Mouse (Mus musculus): ENCODE data around the gene Lyzl4.
"Not testable (repeated sequence)": the region's sequence is repeated elsewhere in the genome, so short reads cannot be mapped to it uniquely, and the experiment has no call there.

Lyzl4 gene

DNA sequence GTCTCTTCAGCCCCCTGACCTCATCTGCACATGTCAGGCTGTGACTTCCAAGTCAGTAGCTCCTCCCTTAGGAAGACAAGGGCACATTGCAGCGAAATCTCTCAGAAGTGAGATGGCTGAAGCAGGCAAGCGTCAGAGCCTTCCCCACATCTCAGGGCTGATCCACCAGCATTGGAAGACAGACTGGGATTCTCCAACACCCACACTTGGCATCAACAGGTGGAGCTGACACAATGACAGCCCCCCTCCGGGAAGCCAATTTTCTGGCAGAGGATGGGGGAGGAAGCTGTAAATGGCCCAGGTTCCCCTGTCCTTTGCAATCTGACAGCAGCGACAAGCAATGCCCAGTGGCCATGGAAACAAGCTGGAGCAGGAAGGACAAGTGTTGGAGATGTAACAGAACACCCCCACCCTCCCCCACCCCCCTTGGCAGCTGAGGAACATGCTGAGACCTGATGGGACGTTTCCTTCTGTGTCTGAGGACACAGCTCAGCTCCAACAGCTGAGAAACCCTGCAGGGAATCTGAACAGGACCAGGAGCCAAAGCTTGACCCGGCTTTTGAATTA, 41.0 kb downstream of the Lyzl4 start:
- in situ Hi-C loops (cut with MboI) = no loop called here

DNA sequence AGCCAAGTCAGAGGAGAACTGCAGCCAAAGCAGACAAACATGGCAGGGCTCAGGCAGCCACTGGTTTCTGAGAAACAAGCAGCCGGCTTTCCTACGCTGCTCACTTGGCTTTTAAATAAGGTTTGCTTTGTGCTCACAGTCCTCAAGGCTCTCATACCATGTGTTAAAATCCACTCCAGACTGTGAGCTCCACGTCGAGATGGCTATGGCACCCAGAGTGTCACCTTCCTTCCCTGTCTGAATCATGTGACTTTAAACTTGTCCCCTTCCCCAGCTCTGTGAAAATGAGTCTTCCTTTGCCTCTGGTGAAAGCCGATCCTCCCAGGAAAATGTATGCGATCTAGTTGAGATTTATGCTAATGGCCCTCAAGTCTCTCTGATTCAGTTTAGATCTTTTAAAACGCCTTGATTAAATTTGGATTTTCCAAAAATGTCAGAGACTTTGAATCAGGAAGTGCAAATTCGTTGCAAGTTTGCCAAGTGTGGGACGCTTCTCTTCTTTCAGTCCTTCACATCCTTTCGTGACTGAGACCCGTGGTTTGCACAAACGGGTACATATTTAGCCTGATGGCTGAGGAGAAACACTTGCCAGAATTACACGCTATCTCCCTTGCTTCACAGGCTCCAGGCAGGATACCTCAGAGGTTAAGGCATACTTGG, 41.6 kb downstream of the Lyzl4 start:
- in situ Hi-C loops (cut with MboI) = no loop called here

DNA sequence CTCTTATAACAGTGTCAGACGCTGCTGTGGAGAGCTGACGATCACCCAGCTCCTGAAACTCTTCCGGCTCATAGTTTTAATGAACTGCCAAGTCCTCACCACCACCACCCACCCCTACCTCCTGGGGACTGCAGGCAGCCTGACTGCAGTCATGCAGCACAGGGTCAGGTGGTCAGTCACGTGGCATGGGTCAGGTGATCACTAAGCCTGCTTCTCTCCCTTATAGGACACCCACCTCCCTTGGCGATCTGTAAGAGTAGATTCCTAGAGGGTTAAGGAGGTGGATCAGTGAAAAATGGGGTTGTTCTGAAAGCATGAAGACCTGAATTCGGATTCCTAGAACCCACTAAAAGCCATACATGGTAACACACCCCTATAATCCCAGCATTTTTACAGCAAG, 42.3 kb downstream of the Lyzl4 start:
- in situ Hi-C loops (cut with MboI) = no loop called here

DNA sequence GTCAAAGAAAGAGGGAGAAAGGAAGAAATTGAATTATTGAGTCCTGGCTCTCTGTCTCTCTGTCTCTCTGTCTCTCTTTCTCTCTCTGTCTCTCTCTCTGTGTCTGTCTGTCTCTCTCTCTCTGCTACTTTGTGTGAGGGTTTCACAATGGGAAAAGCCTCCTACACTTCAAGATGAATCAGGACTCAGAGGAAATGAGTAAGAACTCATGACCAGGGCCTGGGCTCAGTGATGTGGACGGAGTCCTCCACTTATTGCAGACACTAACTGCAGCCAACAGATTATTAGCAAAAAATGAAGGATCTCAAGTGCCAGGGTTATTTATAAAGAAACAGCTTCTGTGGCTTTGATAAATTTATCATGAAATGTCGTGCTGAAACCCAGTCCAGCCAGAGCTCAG, 43.8 kb downstream of the Lyzl4 start:
- in situ Hi-C loops (cut with MboI) = no loop called here

DNA sequence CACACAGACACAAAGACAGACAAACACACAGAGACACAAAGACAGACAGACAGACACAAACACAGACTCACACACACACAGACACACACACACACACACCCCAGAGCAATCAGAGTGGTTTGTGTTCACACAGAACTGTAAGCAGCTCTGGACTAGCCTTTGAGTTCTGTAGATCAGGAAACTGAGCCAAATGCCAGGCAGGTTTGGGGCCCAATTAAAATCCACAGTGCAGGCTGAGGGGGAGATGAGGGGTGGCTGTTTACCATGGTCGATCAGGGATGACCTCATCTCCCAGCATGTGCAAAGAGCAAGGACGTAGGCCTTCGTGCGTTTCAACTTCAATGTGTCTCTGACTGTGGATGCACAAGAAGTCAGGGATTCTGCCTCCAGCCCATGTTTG, 47.1 kb downstream of the Lyzl4 start:
- in situ Hi-C loops (cut with MboI) = no loop called here

DNA sequence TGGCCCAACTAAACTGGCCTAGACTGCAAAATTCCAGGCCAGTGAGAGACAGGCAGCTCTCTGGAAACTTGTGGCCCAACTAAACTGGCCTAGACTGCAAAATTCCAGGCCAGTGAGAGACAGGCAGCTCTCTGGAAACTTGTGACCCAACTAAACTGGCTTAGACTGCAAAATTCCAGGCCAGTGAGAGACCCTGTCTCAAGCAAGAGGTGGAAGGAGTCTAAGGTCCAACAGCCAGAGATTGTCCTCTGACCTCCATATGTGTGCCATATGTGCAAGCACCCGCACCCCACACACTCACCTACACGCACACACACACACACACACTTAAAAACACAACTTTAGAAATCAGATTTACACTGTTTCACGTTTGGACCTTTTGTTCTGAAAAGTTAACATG, 48.1 kb downstream of the Lyzl4 start:
- in situ Hi-C loops (cut with MboI) = not testable (repeated sequence)

DNA sequence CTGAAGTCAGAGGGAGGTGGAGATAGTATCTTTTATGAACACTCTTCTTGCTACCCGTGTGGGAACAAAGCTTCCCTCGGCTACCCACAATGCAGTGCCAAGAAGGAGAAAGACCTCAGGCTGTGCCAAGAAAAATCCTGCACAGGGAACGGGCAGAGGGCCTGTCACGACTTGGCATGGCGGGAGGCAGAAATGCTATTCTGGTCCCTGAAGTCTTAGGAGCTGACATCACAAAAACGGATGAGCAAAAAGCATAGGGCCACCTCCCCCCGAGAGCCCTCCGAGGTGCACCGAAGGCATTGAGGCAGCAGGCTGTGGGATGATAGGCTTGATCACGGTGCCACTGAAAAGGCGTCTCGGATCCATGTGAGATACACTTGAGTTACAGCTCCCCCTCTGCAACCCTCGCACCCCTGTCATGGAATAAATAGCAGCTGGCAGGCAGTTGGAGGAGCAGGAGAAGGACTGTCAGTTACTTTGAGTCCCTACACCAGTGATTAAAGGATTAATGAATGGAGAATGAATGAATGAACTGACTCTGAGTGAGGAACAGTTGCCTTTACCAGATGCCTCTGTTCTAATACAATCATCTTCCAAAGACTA, 48.8 kb downstream of the Lyzl4 start:
- in situ Hi-C loops (cut with MboI) = no loop called here

DNA sequence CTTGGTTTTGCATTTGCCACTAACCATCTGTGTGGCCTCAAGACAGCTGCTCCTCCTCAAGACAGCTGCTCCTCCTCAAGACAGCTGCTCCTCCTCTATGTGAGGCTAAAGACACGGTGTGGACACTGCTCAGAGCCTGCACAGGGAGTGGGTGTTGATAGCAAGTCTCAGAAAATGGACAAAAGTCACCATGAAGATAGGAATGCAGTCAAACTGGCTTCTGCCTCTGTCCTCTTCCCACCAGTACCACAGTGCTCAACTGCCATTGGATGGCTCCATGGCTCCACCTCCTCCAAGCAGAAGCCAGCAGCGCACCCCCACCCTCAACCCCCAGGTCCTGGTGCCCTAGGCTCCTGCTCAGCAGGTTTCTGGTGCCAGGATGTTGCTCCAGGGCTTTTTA, 52.4 kb downstream of the Lyzl4 start:
- in situ Hi-C loops (cut with MboI) = no loop called here

DNA sequence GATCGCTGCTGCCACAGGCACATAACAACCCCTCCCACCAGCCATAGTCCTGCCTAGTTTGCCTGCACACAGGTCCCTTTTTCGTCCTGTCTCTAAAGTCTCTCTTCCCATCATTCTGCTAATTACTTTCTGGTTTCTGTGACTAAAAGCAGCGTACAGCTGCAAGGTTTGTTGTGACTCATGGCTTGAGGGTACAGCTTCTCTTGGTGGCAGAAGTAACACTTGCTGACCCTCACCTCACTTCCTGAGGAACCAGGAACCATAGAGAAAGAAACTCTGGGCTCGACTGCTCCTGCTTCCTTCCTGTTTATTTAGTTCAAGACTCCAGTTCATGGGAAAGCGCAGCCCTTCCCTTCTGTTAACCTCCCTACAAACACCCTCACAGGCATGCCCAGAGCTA, 67.5 kb downstream of the Lyzl4 start:
- in situ Hi-C loops (cut with MboI) = no loop called here

DNA sequence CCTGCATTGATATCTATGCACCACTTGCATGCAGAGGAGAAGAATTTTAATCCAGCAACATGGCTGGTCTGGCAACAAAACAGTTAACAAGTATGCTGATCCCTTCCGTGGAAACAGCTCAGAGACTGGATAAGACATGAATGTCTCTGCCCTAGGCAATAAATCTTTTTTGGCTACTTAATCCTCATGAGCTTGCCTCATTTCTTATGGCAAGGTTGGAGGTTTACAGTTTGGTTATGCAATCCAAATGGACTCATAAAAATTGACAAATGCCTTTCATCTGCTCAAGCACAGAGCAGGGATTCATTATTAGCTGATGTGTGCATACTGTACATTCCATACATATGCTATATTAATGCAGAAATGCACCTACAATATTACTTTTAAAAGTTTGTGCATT, 73.4 kb downstream of the Lyzl4 start:
- in situ Hi-C loops (cut with MboI) = no loop called here

DNA sequence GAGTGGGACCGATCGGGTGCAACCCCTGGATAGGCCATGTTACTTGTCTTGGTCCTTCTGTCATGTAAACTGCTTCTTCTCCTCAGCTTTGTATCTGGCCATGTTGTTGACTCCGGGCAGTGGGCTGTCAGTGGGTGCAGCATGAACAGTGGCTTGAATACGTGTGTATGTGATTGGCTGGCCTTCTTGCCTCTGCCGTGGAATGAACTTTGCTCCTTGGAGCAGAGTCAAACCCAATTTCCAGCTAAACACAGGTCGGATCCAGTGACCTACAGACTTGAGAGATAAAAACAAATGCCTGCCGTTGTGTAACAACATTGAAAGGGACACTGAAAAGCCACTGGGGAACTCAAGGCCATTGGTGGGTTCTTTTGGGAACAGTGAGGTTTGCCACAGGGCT, 75.5 kb downstream of the Lyzl4 start:
- in situ Hi-C loops (cut with MboI) = no loop called here

DNA sequence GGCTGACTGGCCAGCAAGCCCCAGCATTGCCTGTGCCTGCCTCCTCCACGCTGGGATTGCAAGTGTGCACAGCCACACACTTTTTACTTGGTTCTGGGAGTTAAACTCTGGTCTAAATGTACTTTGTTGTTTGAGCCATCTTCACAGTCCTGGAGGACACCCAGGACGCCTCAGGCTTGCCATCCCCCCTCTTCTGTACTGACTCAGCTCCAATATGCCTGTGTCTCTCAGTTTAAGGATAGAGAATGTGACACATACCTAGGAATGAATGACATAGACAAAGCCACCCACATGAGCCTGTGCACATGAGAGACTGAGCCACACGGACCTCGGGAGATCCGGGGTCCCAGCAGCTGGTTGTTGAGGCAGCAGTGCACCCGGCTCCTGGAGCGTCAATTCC, 78.6 kb downstream of the Lyzl4 start:
- in situ Hi-C loops (cut with MboI) = no loop called here

DNA sequence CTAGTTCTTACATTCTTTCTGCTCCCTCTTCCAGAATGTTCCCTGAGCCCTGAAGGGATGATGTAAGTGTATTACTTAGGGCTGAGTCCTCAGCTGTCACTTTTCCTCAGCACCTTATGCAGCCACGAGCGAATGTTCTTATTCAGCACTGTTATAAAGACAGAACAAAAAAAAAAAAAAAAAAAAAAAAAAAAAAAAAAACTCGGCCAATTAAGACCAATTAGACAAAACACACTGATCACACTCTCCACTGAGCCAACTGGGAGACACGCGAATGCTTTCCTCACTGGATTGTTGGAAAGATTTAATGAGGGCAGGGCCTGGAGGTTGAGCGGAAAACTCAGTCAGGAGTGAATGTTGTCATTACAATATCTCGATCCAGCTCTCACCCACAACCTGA, 81.4 kb downstream of the Lyzl4 start:
- in situ Hi-C loops (cut with MboI) = no loop called here

DNA sequence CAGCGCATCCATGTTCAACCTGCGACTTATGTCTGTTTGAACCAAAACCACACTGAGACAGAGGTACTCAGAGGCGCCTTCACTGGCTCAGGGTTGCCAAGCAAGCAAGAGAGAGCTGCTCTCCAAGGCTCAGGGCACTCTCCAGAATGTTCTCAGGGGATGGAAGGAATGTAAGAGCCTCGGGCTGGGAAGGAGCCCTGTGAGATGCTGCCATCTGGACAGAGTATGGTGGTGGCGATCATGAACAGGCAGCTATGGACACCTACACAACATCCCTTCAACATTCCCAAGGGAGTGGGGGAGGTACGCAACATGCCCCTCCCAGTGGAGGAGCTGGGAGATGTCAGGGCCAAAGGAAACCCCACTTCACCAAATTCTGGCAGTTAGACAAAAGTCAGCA, 83.7 kb downstream of the Lyzl4 start:
- in situ Hi-C loops (cut with MboI) = no loop called here

DNA sequence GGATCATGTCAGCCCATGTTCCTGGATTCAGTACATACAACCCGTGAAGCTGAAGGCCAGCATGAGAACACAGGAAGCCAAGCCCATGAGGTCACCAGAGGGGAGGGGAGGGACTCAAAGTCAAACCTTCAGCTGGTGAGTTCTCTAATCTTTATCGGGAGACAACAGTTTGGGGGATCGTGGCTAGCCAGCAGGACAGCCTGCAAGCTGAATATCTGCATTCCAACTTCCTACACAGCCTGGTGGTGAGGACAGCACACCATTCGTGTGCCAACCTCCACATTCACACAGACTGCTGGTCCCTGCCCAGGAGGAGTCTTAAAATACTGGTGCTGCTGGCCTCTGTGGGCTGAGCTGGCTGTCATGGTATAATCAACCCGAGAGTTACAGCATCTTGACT, 85.0 kb downstream of the Lyzl4 start:
- in situ Hi-C loops (cut with MboI) = no loop called here

DNA sequence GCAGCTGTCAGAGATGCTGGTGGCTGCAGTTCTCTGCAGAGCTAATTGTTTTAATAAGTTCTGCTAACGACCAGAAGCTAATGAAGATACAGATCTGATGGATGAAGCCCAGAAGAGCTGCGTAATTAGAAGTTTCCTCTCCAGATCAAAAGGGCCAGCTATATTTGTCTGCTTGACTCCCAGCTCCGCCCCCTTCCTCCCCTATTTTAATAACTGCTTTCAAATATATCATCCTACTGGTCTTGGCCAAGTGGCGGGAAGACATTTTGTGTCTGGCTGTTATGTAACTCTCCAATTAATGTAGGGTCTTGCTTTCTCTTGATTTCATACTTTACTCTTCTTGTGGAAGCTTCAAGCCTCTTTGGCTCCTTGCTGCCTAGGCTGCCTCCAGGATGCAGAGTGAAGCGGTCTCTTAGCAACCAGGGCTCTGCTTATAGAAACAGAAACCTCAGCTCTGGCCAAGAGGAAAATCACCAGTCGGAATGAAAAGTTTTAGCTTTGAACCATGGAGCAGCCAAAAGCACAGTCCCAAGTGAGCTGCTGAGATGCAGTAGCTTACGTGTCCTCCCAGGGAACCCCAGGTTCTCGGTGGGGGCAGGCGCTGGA, 86.4 kb downstream of the Lyzl4 start:
- in situ Hi-C loops (cut with MboI) = no loop called here

DNA sequence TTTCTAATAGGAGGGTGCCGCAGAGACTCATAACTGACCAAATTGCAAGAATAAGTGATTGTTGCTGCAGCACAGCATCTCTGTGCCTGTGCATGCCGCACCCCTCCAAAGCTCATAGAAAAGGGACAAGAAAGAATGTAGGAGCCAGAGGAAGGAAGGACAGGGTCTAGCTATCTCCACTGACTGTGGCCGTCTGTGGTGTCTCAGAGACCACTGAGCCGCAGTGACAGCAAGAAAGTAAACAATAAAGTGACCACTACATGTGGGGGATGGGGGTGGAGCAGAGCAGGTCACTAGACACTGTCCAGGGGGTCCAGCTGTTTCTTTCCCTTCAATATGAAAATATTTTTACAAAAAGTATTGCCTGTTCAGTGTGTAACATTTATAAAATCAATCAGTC, 88.3 kb downstream of the Lyzl4 start:
- in situ Hi-C loops (cut with MboI) = no loop called here

DNA sequence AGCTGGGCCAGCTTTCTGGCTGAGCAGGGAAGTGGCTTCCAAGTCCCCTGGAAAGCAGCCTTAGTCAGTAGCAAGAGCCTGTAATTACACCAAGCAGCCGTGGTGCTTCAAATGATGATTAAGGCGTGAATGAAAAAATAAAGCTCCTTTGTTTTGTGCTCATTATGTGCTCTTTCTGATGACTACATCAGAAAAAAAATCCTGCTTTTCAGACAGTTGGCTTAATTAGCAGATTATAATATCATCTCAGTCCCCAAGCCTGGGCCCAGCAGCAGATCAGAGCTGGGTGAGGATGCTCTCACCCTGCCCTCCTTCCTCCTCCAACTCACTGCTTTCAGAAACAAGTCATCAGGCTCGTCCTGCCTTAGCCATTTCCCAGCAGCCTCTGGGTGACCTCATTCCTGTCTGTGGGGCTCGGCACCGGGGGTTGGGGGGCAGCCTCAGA, 91.5 kb downstream of the Lyzl4 start:
- in situ Hi-C loops (cut with MboI) = no loop called here

DNA sequence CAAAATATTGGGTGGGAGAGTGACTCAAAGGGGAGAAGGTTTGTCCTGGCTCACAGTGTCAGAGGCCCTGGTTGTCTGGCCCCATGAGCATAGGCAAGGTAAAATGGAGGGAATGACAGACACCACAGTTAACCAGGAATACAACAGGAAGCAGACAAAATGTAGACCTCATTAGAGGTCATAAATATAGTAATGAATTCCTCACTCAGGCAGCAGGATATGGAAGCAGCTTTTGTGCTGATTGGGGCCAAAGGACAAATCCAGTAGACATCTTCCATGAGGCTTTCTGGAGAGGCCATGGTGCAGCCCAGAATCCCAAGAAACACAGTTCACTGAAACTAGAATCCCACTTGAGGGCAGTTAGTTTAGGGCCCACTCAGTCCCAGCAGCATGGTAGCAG, 92.5 kb downstream of the Lyzl4 start:
- in situ Hi-C loops (cut with MboI) = no loop called here

DNA sequence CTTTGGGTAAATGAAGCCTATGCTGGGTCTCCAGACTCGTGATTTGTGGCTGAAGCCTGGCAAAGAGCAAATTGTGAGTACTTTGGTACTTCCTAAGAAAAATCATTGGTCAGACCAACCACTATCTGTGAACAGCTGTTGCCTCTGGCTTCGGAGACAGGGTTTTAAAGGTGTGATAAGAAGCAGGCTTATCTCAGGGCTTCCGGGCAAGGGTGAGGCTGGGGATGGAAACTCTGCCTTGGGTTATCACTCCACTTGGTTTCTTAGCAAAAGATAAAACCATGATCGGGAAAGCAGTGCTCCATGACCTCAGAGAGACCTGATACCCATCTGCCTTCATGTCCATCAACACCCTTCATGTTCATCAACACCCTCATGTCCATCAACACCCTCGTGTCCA, 92.9 kb downstream of the Lyzl4 start:
- in situ Hi-C loops (cut with MboI) = no loop called here

DNA sequence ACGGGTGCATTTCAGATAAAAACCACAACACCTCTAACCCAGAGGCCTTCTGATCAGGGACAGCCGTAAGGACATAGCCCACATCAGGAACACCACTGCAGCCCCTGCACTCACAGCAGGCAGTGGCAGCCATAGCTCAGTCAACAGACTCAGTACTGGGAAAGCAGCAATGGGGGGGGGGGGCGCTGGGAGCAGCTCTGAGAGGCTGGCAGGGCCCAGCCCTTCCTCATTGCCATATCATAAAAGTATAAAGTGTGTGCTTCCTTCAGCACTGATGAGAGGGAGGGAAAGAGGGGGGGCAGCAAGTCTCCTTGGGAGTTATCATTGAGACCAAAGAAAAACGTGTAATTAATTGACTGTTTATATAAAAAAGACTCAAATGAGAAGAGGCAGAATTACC, 94.5 kb downstream of the Lyzl4 start:
- in situ Hi-C loops (cut with MboI) = no loop called here

DNA sequence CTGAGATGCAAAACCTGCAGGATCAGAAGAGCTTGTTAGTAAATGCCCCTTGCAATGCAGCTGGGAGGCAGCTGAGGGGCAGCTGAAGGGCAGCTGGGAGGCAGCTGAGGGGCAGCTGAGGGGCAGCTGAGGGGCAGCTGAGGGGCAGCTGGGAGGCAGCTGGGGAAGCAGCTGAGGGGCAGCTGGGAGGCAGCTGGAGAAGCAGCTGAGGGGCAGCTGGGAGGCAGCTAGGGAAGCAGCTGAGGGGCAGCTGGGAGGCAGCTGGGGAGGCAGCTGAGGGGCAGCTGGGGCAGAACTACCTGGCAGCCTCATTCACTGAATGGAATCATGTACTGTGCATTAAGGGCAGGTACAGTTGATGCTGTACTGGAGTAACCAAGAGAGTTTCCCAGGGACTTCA, 100.4 kb downstream of the Lyzl4 start:
- in situ Hi-C loops (cut with MboI) = no loop called here

DNA sequence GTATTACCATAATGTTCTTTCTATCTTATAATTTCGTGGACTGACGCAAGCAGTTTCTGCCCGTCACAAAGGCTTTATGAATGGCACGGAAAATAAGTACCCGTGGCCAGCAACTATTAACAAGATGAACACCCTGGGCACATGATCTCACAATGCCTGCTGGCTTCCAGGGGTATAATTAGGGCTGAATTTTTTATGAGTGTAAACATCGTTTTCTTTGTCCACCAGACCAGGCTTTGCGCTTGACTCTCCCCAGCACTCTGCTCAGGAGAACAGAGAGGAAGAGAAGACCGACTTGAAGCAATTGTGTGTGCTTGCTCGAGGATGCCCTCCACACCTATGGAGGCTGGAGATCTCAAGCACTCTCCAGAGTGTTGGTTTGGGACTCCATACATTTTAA, 109.3 kb downstream of the Lyzl4 start:
- in situ Hi-C loops (cut with MboI) = no loop called here
